Mouse (Mus musculus) embryonic facial prominence, embryonic 11.5 days (tissue): ENCODE measurements around the gene Akt1s1. TPM values are rescaled to one million over a fixed set of nuclear protein-coding genes. Genes with fewer than 3 reads are reported as not detected.

ENCODE experiments used
- ATAC-seq: fragments of 200-750 bp; cut with Nextera tagmentation; replicated peaks from 2 replicates; pipeline ENCODE4 v1.8.0; 2017; ENCODE audit warnings: low read depth; ENCODE audit not compliant: insufficient number of reproducible peaks, low FRiP score, low TSS enrichment
- DNase-seq: peaks from one replicate; pipeline ENCODE4 v3.0.0-alpha.2; 2015; ENCODE audit warnings: low spot score
- H3K27ac ChIP-seq: fragments of 300-500 bp; sonication (generic); replicated peaks from 2 replicates; pipeline ENCODE4 v1.5.1; 2014; ENCODE audit warnings: mild to moderate bottlenecking, low read depth, low read length, control low read depth
- H3K27me3 ChIP-seq: fragments of 300-500 bp; sonication (generic); 2 replicates; pipeline ENCODE4 v1.6.1; 2014; ENCODE audit warnings: mild to moderate bottlenecking, low read length, moderate library complexity, mixed read lengths; ENCODE audit not compliant: control insufficient read depth, insufficient read depth
- H3K36me3 ChIP-seq: fragments of 300-500 bp; sonication (generic); replicated peaks from 2 replicates; pipeline ENCODE4 v1.6.1; 2014; ENCODE audit warnings: low read depth, mild to moderate bottlenecking, low read length, moderate library complexity, mixed read lengths; ENCODE audit not compliant: control insufficient read depth, insufficient read depth
- H3K4me1 ChIP-seq: fragments of 300-500 bp; sonication (generic); 2 replicates; pipeline ENCODE4 v1.6.1; 2014; ENCODE audit warnings: low read length, mixed read lengths; ENCODE audit not compliant: control insufficient read depth, insufficient read depth
- H3K4me2 ChIP-seq: fragments of 300-500 bp; sonication (generic); 2 replicates; pipeline ENCODE4 v1.6.1; 2014; ENCODE audit warnings: low read depth, mild to moderate bottlenecking, control low read depth, low read length, moderate library complexity
- H3K4me3 ChIP-seq: fragments of 300-500 bp; sonication (generic); 2 replicates; pipeline ENCODE4 v1.5.1; 2014; ENCODE audit warnings: low read depth, low read length, control low read depth
- H3K9ac ChIP-seq: fragments of 300-500 bp; sonication (generic); replicated peaks from 2 replicates; pipeline ENCODE4 v1.6.1; 2014; ENCODE audit warnings: mild to moderate bottlenecking, control low read depth, low read length
- H3K9me3 ChIP-seq: fragments of 300-500 bp; sonication (generic); replicated peaks from 2 replicates; pipeline ENCODE4 v1.6.1; 2016; ENCODE audit warnings: mild to moderate bottlenecking, low read length, inconsistent platforms, mixed read lengths; ENCODE audit not compliant: control insufficient read depth
- WGBS: fragments of 180-500 bp; shearing (Covaris S2); extraction: QIAGEN DNeasy Blood & Tissue Kit; methylation state at CpG from one replicate; pipeline ENCODE4 v1.1.7; 2014; 5-methylcytosine and 5-hydroxymethylcytosine counted together
- polyA plus RNA-seq: library from polyadenylated mRNA; unstranded; fragments of >200 nt; fragmentation: Nextera tagmentation; extraction: Ambion mirVana; gene quantifications from 2 replicates; pipeline ENCODE4 v1.2.1, GENCODE M21; 2014

The Akt1s1 gene
- polyA plus RNA-seq, 1 experiment from 2014 or later = 32.4 TPM

GRCm38 (mm10) chr7:44841825-44842463, 6.8 kb upstream of the Akt1s1 start:
- WGBS = 92% methylated on average over 8 of the region's 8 CpGs
- Histone ChIP-seq H3K4me2 (no peak overlapping the region), H3K9me3 (no peaks in the 10 kb centered on the region), H3K4me3 (no peak overlapping the region), H3K36me3 (peaks cover 8% of the 10 kb centered on the region), H3K9ac (no peak overlapping the region), H3K27me3 (peaks cover 9% of the 10 kb centered on the region), H3K4me1 (peaks cover 5% of the 10 kb centered on the region; the same call in 1 of the 2 replicates), H3K27ac (no peak overlapping the region)
- ATAC-seq (no peak), DNase-seq (no peak)

DNA sequence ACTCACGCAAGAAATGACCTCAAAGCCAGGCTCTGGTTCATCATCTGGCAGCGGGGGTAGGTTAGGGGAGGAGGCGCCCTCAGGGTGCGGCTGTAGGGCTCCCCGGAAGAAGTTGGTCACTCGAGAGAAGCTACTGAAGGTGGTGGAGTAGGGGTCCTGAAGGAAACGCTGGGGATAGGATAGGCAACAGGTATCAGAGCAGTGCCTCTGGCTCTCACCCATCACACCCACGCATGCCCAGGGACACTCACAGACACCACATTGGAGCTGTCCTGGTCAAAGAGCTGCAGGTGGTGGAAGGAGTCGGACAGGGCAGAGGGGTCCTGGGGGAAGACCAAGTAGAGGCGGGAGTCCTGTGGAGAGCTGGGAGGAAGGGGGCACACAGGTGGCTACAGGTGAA, 3.8 kb upstream of the Akt1s1 start:
- Histone ChIP-seq H3K36me3 (peaks cover 8% of the 10 kb centered on the region), H3K4me2 (no peak overlapping the region), H3K27ac (no peak overlapping the region), H3K4me1 (peaks cover 3% of the 10 kb centered on the region; the same call in 1 of the 2 replicates), H3K9me3 (no peaks in the 10 kb centered on the region), H3K4me3 (no peak overlapping the region), H3K27me3 (peaks cover 5% of the 10 kb centered on the region), H3K9ac (no peak overlapping the region)
- ATAC-seq (no peak), DNase-seq (no peak)
- WGBS = 88% methylated on average over 10 of the region's 10 CpGs

DNA sequence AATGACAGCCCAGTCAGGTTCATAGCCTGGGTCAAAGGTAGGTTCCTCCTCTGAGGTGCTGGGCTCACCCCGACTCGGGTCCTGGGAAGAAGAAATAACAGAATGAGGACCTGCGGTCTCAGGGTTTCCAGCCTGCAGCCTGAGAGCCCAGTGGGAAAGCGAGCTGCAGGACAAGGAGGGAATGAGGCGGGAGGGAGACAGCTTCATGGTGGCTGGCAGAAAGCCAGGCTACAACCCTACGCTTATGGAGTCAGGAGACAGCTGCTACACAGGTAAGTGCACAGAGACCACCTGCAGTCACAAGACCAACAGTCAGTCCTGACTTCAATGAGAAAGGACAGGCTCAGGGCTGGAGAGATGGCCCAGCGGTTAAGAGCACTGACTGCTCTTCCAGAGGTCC, 2.0 kb upstream of the Akt1s1 start:
- Histone ChIP-seq H3K4me3 (no peak overlapping the region), H3K27me3 (no peaks in the 10 kb centered on the region), H3K9ac (no peak overlapping the region), H3K4me2 (no peak overlapping the region), H3K27ac (no peak overlapping the region), H3K36me3 (peaks cover 8% of the 10 kb centered on the region), H3K9me3 (no peaks in the 10 kb centered on the region), H3K4me1 (peaks cover 3% of the 10 kb centered on the region; the same call in 1 of the 2 replicates)
- ATAC-seq = no peak
- no peak for DNase-seq
- WGBS = 95% methylated on average over 7 of the region's 7 CpGs

DNA sequence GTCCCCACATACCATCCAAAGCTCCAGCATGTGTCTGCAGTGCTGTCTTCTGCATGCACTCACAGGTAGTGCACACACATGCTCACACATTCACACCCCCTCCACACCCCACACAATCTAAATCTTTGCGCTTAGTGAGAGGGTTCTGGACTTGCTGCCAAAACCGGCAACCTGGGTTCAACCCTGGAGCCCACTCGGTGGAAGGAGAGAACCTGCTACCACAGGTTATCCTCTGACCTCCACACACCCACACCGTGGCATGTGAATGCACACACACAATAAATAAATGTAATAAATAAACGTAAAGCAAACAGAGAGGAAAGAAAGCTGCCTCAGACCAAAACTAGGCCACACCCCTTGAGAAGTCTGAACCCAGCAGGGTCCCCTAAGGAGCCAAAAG, 1.0 kb upstream of the Akt1s1 start:
- Histone ChIP-seq H3K4me1 (peaks cover 3% of the 10 kb centered on the region; the same call in 1 of the 2 replicates), H3K9me3 (no peaks in the 10 kb centered on the region), H3K27ac (no peak overlapping the region), H3K4me3 (peak overlapping the region; percentile 69), H3K9ac (peak overlapping the region; percentile 19; the same call in 1 of the 2 replicates), H3K27me3 (no peaks in the 10 kb centered on the region), H3K36me3 (peaks cover 8% of the 10 kb centered on the region), H3K4me2 (peak overlapping the region; percentile 62)
- WGBS = 79% methylated on average over 5 of the region's 5 CpGs
- no peak for DNase-seq
- ATAC-seq = no peak

GRCm38 (mm10) chr7:44849416-44850111, 773 bp downstream of the Akt1s1 start:
- WGBS = under 1% methylated on average over 41 of the region's 41 CpGs
- Histone ChIP-seq H3K27me3 (no peaks in the 10 kb centered on the region), H3K9me3 (no peaks in the 10 kb centered on the region), H3K36me3 (no peaks in the 10 kb centered on the region; the same call in none of the 2 replicates), H3K27ac (peak overlapping the region; percentile 88), H3K4me2 (peak overlapping the region; percentile 62), H3K9ac (peak overlapping the region; percentile 81), H3K4me1 (peaks cover 9% of the 10 kb centered on the region), H3K4me3 (peak overlapping the region; percentile 69)
- DNase-seq (peak; percentile 93), ATAC-seq (peak; percentile 50)

DNA sequence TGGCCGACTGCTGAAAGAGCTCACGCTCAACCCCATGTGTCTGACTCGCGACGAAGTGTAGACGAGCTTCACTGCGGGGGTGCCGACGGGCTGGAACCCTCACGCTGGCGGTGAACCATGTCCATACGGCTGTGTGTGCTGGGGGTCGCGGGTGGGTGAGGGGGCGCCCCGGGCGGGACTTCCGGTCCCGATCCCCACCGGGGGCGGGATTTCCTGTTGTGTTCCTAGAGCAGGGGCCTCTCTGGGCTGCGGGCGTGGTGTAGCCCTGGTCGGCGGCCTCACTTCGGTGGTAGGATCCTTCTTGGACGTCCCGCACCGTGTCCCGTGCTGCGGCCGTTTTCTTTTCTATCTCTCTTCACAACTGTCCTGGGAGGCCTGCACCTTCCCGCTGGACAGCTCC, 1.4 kb downstream of the Akt1s1 start:
- ATAC-seq (peak; percentile 22), DNase-seq (peak; percentile 91)
- H3K36me3 ChIP-seq = no peaks in the 10 kb centered on the region; the same call in none of the 2 replicates
- peaks cover 10% of the 10 kb centered on the region for H3K4me1 ChIP-seq
- H3K4me3 ChIP-seq = peak overlapping the region; percentile 69
- H3K9me3 ChIP-seq = no peaks in the 10 kb centered on the region
- peak overlapping the region; percentile 81 for H3K9ac ChIP-seq
- WGBS = 0% methylated on average over 33 of the region's 33 CpGs
- H3K27me3 ChIP-seq = no peaks in the 10 kb centered on the region
- H3K4me2 ChIP-seq = peak overlapping the region; percentile 62
- peak overlapping the region; percentile 88 for H3K27ac ChIP-seq

DNA sequence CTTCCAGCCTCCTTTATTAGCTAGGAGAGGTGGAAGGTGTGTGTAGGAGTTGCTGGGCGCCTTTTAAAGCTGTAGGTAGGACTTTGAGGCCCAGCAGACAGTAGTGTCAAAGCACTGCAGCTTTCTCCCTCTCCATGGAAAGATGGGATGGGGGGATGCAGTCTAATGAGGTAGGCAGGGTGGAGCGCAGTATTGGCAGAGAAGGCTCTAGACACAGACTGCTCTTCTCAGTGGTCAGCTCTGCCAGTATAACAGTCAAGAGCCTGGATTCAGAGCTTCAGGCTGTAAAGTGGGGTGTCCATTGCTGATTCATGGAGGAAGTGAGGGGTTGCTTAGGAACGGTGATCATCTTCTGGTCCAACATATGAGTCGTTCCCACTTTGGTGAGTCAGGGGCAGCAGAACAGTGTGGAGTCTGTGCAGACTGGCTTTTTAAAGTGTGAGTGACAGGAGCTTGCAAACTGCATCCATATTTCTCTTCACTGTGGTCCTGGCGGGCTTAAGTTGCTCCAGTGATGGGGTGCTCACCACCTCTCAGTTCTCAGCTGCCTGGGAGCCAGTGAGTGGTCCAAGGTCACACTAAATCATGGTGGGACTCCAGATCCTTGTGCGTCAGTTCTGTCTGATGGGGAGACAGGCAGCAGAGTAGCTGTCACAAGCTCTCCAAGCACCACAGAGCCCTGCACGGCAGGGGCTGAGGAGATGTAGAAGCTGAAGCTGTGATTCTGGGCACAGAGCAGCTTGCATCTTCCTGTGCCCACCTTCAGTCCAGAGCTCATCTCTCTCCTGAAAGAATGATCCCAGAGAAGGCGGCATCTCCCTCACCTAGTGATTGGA, 2.2 kb downstream of the Akt1s1 start:
- H3K9ac ChIP-seq = peak overlapping the region; percentile 81
- H3K9me3 ChIP-seq = no peaks in the 10 kb centered on the region
- H3K4me1 ChIP-seq = peaks cover 12% of the 10 kb centered on the region
- H3K4me2 ChIP-seq = peak overlapping the region; percentile 62
- DNase-seq (no peak), ATAC-seq (no peak)
- H3K4me3 ChIP-seq = peak overlapping the region; percentile 69
- H3K36me3 ChIP-seq = no peaks in the 10 kb centered on the region; the same call in none of the 2 replicates
- no peaks in the 10 kb centered on the region for H3K27me3 ChIP-seq
- H3K27ac ChIP-seq = peak overlapping the region; percentile 88
- 80% methylated on average over 8 of the region's 8 CpGs for WGBS
